Mouse (Mus musculus) adrenal gland, postnatal 36 days (tissue): Measurements from ENCODE around the gene Wnk2. TPM values are rescaled to one million over a fixed set of nuclear protein-coding genes. Genes with fewer than 3 reads are reported as not detected.

Experiments used
- DNase-seq, 2 experiments: peaks; one replicate each; pipeline ENCODE4 v3.0.0; 2021; ENCODE audit warnings: mixed read lengths in 1 of 2
- total RNA-seq, 2 experiments: library from RNA; stranded (reverse); gene quantifications; 2 replicates each; pipeline ENCODE4 v1.2.3; 2021

Wnk2 gene
- total RNA-seq, 2 experiments from 2014 or later: 2.0 TPM

DNA sequence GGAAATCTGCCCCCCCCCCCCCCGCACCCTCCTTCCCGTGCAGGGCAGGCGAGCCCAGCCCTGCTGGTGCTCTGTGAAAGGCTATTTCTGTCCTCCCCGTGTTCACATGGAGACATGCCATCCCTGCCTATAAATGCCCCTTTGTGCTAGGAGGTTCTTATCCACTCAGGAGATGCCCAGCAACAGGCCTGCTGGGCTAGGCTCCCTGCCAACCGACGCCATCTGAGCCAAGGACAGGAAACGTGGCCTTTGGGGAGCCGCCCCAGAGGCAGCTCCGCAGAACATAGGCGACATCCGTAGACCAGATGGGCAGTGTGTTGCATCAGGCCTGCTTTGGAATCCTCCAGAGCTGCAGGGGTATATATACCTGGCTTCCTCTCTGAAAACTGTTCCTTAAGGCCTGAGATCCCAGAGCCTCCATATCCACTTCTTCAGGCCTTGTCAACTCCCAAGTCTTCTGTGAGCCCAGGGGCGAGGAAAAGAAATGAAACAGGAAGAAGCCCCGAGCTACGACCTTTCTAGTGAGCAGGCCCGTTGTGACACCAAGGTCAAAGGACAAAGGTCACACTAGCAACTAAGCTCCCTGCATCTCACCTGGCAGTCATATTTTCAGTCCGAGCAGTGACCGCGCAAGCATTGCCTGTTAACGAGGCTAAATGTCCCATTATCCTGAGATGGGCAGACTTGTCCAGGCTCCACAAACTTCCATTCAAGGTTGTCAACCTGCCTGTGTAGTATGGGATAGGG is 31.2 kb upstream of the Wnk2 start:
- DNase-seq: peak; percentile 91

- DNase-seq: no peak
Observed at GRCm38 (mm10) chr13:49175509-49175908, 27.7 kb upstream of the Wnk2 start.

DNA sequence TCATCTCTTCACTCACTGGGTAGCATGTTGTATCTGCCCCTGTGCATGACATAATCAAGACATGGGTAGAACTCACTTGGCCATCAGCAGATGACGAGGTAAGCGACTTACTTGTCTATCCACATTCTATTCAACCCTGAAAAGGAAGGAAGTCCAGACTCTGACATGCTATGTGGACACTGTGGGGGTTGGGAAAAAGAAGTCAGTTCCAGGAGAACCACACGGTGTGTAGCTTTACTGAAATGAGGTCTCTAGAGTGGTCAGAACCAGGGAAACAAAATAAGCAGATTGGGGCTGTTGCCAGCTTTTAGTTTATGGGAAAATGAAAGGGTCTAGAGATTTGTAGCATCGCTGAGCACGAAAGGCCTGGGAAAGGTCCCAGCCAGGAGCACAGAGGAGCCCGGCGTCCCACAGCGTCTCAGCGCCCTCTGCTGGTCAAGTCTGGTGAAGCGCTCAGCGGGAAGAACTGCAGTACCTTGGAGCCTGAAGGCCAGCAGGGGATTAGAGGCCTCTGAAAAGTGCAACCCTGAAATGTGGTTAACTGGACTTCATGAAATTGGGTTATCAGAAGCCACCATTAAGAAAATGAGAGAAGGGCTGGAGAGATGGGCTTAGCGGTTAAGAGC is 25.3 kb upstream of the Wnk2 start:
- peak; percentile 94 for DNase-seq

DNA sequence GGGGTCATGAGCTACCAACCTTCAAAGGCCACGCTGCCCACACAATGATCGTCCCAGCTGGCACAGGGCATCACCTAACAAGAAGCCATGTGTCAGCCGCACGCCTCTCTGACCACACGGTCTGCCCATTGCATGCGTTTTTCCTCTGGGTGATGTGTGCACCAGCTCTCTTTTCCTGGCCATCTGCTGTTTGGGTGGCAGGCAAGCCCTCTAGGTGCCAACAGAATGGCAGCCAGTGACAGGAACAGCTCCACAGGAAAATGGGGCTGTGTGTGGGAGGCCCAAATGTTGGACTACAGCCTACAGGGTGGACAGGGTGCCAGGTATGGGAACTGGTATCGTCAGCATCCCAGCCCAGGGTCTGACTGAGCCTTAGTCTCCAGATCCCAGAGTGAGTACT is 24.5 kb upstream of the Wnk2 start:
- DNase-seq: no peak

DNA sequence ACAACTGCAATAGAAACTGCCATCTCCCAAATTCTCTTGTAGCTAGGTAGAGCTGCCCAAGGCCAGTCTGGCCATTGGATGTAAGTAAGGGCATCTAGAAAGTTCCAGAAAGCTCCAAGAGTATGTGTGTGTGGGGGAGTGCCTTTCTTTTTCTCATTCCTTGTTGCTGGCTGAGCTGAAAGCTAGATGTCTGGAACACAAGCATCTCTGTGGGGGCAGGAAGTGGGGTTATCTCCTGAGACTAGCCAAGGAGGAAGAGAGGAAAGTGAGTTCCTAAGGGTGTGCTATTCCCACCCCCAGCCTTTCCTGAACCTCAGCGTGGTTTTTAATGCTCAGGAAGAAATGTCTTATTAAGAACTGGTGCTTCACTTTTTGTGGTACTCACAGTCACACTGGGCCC is 23.9 kb upstream of the Wnk2 start:
- no peak for DNase-seq

DNA sequence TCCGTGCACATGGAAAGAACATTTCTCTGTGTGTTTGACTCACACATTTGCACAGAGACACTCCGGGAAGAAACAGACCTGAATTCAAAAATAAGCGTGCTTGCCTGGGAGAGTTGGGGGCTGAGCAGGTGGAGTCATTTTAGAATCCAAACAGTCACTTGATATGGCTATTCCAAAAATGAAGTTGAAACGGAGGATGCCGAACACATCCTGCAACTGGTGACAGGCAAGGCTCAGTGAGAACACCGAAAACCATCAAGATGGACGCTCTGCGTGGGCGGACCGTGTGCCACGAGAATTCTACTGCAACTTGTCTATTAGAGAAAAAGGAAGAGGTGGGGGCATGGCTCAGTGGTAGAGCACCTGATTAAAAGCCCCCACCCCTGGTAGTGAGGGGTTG is 22.8 kb upstream of the Wnk2 start:
- DNase-seq: no peak

DNA sequence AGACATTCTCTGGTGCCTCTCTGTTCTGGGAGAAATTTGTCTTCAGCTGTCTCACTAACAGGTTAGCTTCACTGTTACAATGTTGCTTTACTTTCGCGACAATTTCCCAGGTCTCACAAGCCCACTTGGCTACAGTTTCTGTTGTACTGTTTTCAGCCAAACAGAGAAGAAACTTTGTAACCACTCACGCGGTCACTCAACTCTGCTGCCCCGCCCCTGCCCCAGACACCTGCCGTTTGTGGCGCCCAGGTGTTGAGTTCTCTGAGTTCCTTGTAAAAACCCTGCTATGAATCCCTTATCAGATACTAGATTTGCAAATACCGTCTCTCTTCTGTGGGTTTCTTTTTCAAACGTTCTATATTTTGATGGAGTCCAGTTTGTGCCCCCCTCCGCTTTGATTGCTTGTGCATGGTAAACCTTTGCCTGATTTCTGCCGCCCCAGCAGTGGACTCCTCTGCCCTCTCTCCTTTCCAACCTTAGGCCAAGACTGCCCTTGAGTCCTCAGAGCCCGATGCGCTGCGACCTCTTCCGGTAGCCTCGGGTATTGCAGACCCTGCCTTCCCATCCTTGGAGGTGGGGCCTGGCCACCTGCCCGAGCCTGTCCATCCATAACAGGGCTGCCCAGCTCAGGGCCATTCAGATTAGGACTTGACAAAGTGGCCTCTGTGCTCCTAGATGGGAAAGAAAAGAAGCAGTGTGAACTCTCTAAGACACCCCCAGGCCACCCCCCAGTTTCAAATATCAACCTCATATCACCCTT is 21.8 kb upstream of the Wnk2 start:
- DNase-seq: peak; percentile 96

GRCm38 (mm10) chr13:49167081-49167480 is 19.3 kb upstream of the Wnk2 start:
- DNase-seq: no peak

GRCm38 (mm10) chr13:49163645-49164044 is 15.8 kb upstream of the Wnk2 start:
- DNase-seq: no peak

- no peak for DNase-seq
Observed at GRCm38 (mm10) chr13:49162722-49163121, 14.9 kb upstream of the Wnk2 start.

- no peak for DNase-seq
Observed at GRCm38 (mm10) chr13:49161236-49161635, 13.4 kb upstream of the Wnk2 start.

DNA sequence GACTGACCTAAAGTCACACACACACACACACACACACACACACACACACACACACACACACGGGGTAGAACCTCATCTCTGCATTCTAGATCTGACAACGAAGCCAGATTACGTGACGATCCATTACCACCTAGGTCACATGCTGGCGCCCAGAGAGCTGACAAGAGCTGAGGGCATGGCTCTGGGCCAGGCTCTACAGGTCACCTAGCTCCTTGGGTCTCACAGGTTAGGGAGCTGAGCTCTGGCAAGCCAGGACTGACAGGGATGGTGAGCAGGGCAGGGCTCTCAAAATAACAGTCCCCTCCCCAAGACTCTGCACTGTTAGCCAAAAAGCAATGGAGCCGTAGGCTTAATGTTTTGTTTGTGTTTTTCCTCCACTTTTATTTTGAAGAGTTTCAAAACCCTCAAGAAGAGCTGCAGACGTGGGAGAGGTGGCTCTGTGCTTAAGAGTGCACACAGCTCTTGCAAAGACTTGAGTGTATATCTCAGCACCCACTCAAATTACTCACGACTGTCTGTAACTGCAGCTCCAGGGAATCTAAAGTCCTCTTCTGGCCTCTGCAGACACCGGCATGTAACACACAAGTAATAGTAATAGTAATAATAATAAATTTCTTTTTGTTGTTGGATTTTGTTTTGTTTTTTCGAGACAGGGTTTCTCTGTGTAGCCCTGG is 10.4 kb upstream of the Wnk2 start:
- no peak for DNase-seq

GRCm38 (mm10) chr13:49156645-49157044 is 8.8 kb upstream of the Wnk2 start:
- DNase-seq: no peak

DNA sequence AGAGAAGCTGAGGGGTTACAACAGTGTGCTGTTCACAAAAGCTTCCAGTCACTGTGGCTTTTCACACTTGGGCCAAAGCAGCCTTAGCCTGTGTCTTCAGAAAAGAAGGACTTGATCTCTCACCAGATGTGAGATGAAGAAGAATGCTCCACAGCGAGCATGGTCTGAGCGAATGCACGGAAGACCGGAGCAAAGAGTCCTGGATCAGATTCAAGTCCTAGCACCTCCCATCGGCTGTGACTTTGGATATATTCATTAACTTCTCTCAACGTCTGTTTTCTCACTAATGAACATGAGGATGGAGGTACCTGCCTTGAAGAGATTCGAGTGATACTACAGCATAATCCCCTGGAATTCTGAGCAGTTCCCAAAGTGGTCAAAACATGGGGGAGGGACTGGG is 6.8 kb upstream of the Wnk2 start:
- DNase-seq: no peak

- DNase-seq: no peak
Observed at GRCm38 (mm10) chr13:49154028-49154427, 6.2 kb upstream of the Wnk2 start.

DNA sequence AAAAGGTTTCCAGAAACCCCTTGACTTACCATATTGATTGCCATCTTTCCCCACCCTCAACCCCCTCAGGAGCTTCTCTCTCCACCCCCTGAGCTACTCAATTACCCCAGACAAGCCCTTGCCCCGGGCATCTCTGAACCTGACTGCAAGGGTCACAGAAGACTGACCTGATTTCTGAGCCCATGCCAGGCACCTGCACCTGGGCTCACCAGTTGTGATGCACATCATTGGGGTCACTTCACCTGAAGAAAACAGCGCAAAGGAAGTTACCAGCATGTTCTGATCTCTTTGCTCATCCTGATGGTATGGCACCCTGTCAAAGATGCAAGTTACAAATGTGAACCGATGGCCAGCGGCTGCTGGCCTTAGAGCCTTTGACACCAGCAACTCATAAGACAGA is 873 bp upstream of the Wnk2 start:
- DNase-seq: no peak

DNA sequence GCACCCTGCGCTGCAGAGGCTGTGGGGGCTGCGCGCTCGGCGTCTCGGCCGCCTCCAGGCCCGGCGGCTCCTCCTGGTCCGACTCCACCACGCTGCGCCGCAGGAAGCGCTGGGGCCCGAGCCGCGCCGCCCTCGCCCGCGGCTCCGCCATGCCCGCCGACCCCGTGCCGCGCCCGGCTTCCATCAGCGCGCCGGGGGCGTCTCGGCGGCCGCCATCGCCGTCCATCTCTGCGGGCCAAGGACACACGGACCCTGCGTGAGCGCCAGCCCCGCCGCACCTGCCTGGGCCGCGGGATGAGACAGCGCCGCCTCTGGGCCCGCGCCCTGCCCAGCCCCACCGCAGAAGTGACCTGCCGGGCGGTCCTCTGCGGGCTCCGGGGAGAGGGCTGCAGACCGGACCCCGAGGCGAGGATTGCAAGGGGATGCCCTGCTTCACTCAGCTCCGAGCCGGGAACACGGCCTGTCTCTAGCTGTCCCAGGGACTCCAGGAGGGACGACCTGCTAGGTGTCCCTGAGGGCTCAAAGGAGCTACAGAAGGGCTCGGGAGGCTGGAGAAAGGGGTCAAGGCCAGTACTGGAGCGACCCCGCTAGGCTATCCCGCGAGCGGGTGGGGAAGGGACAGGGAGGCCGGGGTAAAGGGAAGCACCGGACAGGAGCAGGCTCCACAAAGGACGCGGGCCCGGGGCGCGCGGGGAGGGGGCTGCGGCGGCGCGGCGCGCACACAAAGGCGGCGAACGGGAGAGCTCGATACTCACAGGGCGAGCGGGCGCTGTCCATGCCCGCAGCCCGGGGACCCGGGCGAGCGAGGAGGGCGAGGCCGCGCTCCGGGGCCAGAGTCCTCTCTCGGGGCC is 582 bp downstream of the Wnk2 start:
- DNase-seq: peak; percentile 23 to 39

GRCm38 (mm10) chr13:49146698-49147006 is 1.2 kb downstream of the Wnk2 start:
- DNase-seq: no peak

DNA sequence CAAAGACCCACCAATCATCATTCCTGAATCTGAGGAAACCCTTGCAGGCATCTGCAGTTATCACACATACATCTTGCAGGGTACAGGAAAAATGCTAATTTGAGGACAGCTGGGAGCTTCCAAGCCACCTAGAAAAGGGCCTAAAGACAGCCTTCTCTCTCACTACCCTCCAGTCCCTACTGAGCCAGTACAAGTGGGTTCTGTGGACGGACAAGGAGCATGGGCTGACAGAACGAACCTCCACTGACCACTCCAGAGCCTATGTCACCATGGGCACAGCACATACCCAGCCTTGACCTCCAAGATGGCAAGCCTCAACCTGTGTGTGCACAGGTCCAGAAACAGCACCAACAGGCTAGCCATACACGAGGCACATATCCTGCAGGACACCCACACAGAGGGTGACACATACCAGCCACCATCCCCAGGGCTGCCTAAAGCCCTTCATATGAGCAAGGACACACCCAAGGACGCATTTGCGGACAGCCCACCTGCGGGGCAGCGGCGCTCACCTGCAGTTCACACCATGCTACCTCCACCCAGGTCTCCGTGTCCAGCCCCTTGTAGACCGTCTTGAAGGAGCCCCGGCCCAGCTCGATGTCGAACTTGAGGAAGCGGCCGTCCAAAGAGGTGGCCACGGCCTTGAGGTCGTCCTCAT is 1.6 kb downstream of the Wnk2 start:
- no peak for DNase-seq

- DNase-seq: no peak
Observed at GRCm38 (mm10) chr13:49145396-49145795, 2.4 kb downstream of the Wnk2 start.

- no peak for DNase-seq
Observed at GRCm38 (mm10) chr13:49144451-49144850, 3.4 kb downstream of the Wnk2 start.
